Mouse (Mus musculus) neural tube, embryonic 15.5 days (tissue): ENCODE measurements around the gene Gm9495. TPM values are rescaled to one million over a fixed set of nuclear protein-coding genes. Genes with fewer than 3 reads are reported as not detected.
A peak's percentile ranks its signal among the peaks of the same experiment; 100 is the strongest.
"Not testable (repeated sequence)": the region's sequence is repeated elsewhere in the genome, so short reads cannot be mapped to it uniquely, and the experiment has no call there.

Experiments used
- ATAC-seq: fragments of 200-750 bp; cut with Nextera tagmentation; 2 replicates; pipeline ENCODE4 v1.8.0; 2017; ENCODE audit warnings: mild to moderate bottlenecking, moderate TSS enrichment, moderate library complexity; ENCODE audit not compliant: low FRiP score
- H3K27ac ChIP-seq: fragments of 300-500 bp; sonication (generic); replicated peaks from 2 replicates; pipeline ENCODE4 v1.5.1; 2015; ENCODE audit warnings: mild to moderate bottlenecking, inconsistent platforms
- H3K27me3 ChIP-seq: fragments of 300-500 bp; sonication (generic); replicated peaks from 2 replicates; pipeline ENCODE4 v1.6.1; 2015; ENCODE audit warnings: inconsistent platforms
- H3K36me3 ChIP-seq: fragments of 300-500 bp; sonication (generic); 2 replicates; pipeline ENCODE4 v1.6.1; 2015; ENCODE audit warnings: inconsistent platforms
- H3K4me1 ChIP-seq: fragments of 300-500 bp; sonication (generic); 2 replicates; pipeline ENCODE4 v1.6.1; 2015; ENCODE audit warnings: inconsistent platforms
- H3K4me2 ChIP-seq: fragments of 300-500 bp; sonication (generic); 2 replicates; pipeline ENCODE4 v1.6.1; 2015; ENCODE audit warnings: inconsistent platforms, mild to moderate bottlenecking, moderate library complexity
- H3K4me3 ChIP-seq: fragments of 300-500 bp; sonication (generic); replicated peaks from 2 replicates; pipeline ENCODE4 v1.5.1; 2015; ENCODE audit warnings: mild to moderate bottlenecking, inconsistent platforms
- H3K9ac ChIP-seq: fragments of 300-500 bp; sonication (generic); replicated peaks from 2 replicates; pipeline ENCODE4 v1.6.1; 2015; ENCODE audit warnings: mild to moderate bottlenecking, inconsistent platforms
- H3K9me3 ChIP-seq: fragments of 300-500 bp; sonication (generic); replicated peaks from 2 replicates; pipeline ENCODE4 v1.6.1; 2016; ENCODE audit warnings: inconsistent platforms
- WGBS: fragments of 180-500 bp; shearing (Covaris S2); methylation state at CpG from one replicate; pipeline ENCODE4 v1.1.7; 2015; ENCODE audit warnings: mixed read lengths; 5-methylcytosine and 5-hydroxymethylcytosine counted together
- polyA plus RNA-seq: library from polyadenylated mRNA; unstranded; fragments of >200 nt; fragmentation: Nextera tagmentation; extraction: Ambion mirVana; gene quantifications from 2 replicates; pipeline ENCODE4 v1.2.1, GENCODE M21; 2015

The Gm9495 gene
- polyA plus RNA-seq = not detected in 2 replicates

GRCm38 (mm10) chr8:69453465-69453864 is at the start of gene Gm9495:
Gene Gm9495, minus strand, starts transcription at chr8:69453565.
- not testable (repeated sequence) for H3K27ac ChIP-seq, H3K9me3 ChIP-seq, H3K4me2 ChIP-seq, H3K27me3 ChIP-seq, H3K9ac ChIP-seq, H3K4me1 ChIP-seq, ATAC-seq, H3K36me3 ChIP-seq, H3K4me3 ChIP-seq
- WGBS = 95% methylated on average over 2 of the region's 3 CpGs

DNA sequence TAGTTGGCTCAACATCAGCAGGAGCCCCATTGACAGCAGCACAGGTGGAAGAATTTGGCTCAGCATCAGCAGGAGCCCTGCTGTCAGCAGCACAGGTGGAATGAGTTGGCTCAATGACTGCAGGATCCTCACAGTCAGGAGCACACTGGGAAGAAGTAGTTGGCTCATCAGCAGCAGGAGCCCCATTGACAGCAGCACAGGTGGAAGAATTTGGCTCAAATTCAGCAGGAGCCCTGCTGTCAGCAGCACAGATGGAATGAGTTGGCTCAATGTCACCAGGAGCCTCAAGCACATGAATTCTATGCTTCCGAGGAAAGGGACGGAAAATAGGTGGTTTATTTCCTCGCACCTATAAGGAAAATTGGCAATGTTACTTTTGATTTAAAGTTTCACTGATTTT is 21.6 kb upstream of the Gm9495 start:
- not testable (repeated sequence) for ATAC-seq, H3K27me3 ChIP-seq, H3K27ac ChIP-seq, H3K9me3 ChIP-seq, H3K4me2 ChIP-seq, H3K4me3 ChIP-seq, H3K4me1 ChIP-seq, H3K36me3 ChIP-seq, H3K9ac ChIP-seq
- 69% methylated on average over 3 of the region's 3 CpGs for WGBS

- H3K27ac ChIP-seq, H3K9ac ChIP-seq, ATAC-seq, H3K4me2 ChIP-seq, H3K27me3 ChIP-seq, H3K4me3 ChIP-seq, H3K4me1 ChIP-seq, H3K36me3 ChIP-seq, H3K9me3 ChIP-seq: not testable (repeated sequence)
- 82% methylated on average over 3 of the region's 3 CpGs for WGBS
These were observed 33.3 kb downstream of the Gm9495 start for GRCm38 (mm10) chr8:69420018-69420417.

GRCm38 (mm10) chr8:69414326-69414725 is 39.0 kb downstream of the Gm9495 start:
- no peak overlapping the region for H3K4me2 ChIP-seq
- H3K27me3 ChIP-seq = no peaks in the 10 kb centered on the region
- H3K36me3 ChIP-seq = no peaks in the 10 kb centered on the region
- whole genome bisulfite sequencing = 89% methylated on average over 1 of the region's 1 CpGs
- H3K4me3 ChIP-seq = no peak overlapping the region
- H3K4me1 ChIP-seq = no peaks in the 10 kb centered on the region
- no peak overlapping the region for H3K9ac ChIP-seq
- no peaks in the 10 kb centered on the region for H3K9me3 ChIP-seq
- no peak overlapping the region for H3K27ac ChIP-seq
- ATAC-seq = no peak

- H3K4me2 ChIP-seq = no peak overlapping the region
- no peak overlapping the region for H3K27ac ChIP-seq
- 89% methylated on average over 6 of the region's 6 CpGs for WGBS
- no peak overlapping the region for H3K4me3 ChIP-seq
- ATAC-seq = no peak
- no peaks in the 10 kb centered on the region for H3K27me3 ChIP-seq
- H3K9me3 ChIP-seq = no peaks in the 10 kb centered on the region
- 0 out of 2 replicates have a peak, but pooled peaks cover under 1% of the 10 kb centered on the region for H3K4me1 ChIP-seq
- H3K9ac ChIP-seq = no peak overlapping the region
- no peaks in the 10 kb centered on the region for H3K36me3 ChIP-seq
These were observed 48.6 kb downstream of the Gm9495 start for GRCm38 (mm10) chr8:69404768-69405167.

GRCm38 (mm10) chr8:69399956-69400443 is 53.4 kb downstream of the Gm9495 start:
- no peak overlapping the region for H3K9ac ChIP-seq
- peak overlapping the region; percentile 80 for H3K4me2 ChIP-seq
- 0 out of 2 replicates have a peak, but pooled peaks cover 8% of the 10 kb centered on the region for H3K4me1 ChIP-seq

DNA sequence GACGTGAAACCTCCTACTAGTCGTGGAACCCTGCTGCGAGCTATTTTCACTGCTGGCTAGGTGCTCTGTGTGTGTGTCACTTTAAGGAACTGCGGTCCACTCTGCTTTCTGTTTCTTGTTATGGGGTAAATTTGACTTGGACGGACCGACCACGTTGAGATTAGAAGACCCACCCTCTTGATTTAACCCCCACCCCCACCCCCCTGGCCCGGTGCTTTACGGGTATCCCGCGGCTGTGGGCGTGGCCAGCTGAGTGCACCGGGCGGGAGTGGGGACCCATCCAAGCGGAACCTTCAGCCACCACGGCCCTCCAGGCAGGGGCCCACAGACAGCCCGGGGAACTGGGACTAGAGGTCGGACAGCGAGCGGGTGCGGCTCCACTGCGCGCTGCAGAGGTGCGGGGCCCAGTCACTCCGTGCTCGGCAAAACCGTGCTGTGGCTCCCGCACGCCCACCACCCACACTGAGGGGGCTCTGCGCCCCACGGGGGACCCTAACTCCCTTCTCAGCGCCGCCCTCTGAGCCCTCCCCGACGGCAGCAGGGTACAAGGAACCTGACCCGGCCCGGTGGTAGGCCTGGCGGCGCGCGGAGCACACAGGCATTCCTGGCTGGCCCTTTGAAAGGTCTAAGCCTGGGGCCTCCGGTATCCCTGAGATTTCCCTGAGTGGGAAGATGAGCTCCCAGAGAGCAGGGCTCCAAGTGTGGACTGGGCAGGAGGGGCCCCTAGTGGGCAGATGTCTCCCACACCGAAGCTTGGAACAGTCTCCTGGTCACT is 54.0 kb downstream of the Gm9495 start:
- Histone ChIP-seq H3K4me1 (peaks cover 12% of the 10 kb centered on the region), H3K36me3 (no peaks in the 10 kb centered on the region), H3K27ac (peak overlapping the region; percentile 28), H3K9ac (peak overlapping the region; percentile 64), H3K27me3 (no peaks in the 10 kb centered on the region), H3K4me2 (peak overlapping the region; percentile 80), H3K9me3 (no peaks in the 10 kb centered on the region), H3K4me3 (peak overlapping the region; percentile 50)
- WGBS = 13% methylated on average over 43 of the region's 43 CpGs
- ATAC-seq = peak; percentile 37

More at GRCm38 (mm10) chr8:69399956-69400443, 53.4 kb downstream of the Gm9495 start:
- H3K4me3 ChIP-seq = peak overlapping the region; percentile 50
- H3K27me3 ChIP-seq = no peaks in the 10 kb centered on the region
- no peak for ATAC-seq
- WGBS = 76% methylated on average over 4 of the region's 4 CpGs
- no peaks in the 10 kb centered on the region for H3K36me3 ChIP-seq
- peak overlapping the region; percentile 28; the same call in 1 of the 2 replicates for H3K27ac ChIP-seq
- no peaks in the 10 kb centered on the region for H3K9me3 ChIP-seq

- H3K27me3 ChIP-seq = no peaks in the 10 kb centered on the region
- peaks cover 7% of the 10 kb centered on the region for H3K36me3 ChIP-seq
- 87% methylated on average over 6 of the region's 6 CpGs for WGBS
- ATAC-seq = no peak
- H3K27ac ChIP-seq = no peak overlapping the region
- no peak overlapping the region for H3K4me3 ChIP-seq
- H3K9ac ChIP-seq = no peak overlapping the region
- H3K4me2 ChIP-seq = peak overlapping the region; percentile 69
- peaks cover 9% of the 10 kb centered on the region for H3K9me3 ChIP-seq
- peaks cover 15% of the 10 kb centered on the region for H3K4me1 ChIP-seq
These were observed 57.2 kb downstream of the Gm9495 start for GRCm38 (mm10) chr8:69396196-69396595.

DNA sequence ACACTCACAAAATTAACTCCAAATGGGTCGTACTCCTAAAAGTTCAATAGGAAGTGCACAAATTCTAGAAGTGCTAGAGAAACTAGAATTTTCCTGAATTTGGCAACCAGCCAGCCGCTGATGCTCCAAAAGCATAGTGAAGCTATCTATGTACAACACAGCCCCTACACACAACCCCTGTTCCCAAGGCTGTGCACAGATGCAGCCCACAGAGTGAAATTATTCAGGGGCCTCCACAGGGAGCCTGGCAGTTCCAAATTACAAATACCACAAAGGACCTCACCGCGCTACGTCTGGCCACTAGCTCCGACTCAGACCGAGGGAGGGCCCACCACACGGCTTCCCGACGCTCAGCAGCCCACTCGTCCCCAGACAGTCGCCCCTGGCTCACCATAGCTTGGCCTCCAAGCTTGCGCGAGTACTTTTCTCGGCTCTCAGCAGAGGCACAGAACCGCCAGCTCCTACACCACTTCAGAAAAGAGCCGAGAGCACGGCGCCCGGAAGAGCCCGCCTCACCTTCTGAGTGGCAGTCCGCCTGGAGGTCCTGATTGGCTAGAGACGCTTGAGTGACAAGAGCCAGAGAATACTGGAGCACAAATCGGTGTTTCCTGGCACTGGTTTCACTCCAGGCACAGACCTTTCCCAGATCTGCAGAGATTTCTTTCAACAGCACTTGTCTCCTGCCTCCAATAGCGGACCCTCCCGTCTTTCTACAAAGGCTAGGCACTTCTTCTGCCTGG is 58.1 kb downstream of the Gm9495 start:
- peaks cover 15% of the 10 kb centered on the region for H3K4me1 ChIP-seq
- no peaks in the 10 kb centered on the region for H3K27me3 ChIP-seq
- peak; percentile 99 for ATAC-seq
- H3K9me3 ChIP-seq = peaks cover 18% of the 10 kb centered on the region
- H3K4me3 ChIP-seq = peak overlapping the region; percentile 87
- H3K36me3 ChIP-seq = peaks cover 12% of the 10 kb centered on the region
- peak overlapping the region; percentile 97 for H3K27ac ChIP-seq
- peak overlapping the region; percentile 93 for H3K9ac ChIP-seq
- 2% methylated on average over 26 of the region's 26 CpGs for WGBS
- H3K4me2 ChIP-seq = peak overlapping the region; percentile 69

DNA sequence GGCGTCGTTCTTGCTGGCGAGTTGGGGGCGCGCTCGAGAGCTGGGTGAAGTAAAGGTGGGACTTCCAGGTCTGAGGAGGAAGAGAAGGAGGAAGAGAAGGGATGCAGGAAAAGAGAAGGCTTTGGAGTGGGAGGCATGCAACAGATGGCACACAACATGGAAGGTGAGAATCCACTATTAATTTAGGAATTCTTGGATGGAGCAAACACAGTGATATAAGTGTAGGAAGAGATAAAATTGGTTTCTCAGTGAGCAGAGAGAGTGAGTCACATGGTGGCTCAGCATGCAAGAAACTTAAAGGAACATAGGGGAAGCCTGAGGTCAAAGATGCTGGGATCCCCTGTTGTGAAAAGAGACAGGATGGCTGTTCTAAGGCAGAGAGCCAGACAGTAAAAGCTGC is 69.0 kb downstream of the Gm9495 start:
- no peak overlapping the region for H3K9ac ChIP-seq
- H3K27me3 ChIP-seq = no peaks in the 10 kb centered on the region
- peaks cover 30% of the 10 kb centered on the region for H3K36me3 ChIP-seq
- 100% methylated on average over 6 of the region's 6 CpGs for WGBS
- no peak overlapping the region for H3K27ac ChIP-seq
- no peaks in the 10 kb centered on the region for H3K4me1 ChIP-seq
- no peak for ATAC-seq
- H3K4me3 ChIP-seq = no peak overlapping the region
- no peak overlapping the region for H3K4me2 ChIP-seq
- H3K9me3 ChIP-seq = peaks cover 32% of the 10 kb centered on the region
